Mouse (Mus musculus) forebrain, embryonic 10.5 days (tissue): ENCODE data around the gene Tnfsfm13. TPM values are rescaled to one million over a fixed set of nuclear protein-coding genes. Genes with fewer than 3 reads are reported as not detected.
"Not testable (repeated sequence)": the region's sequence is repeated elsewhere in the genome, so short reads cannot be mapped to it uniquely, and the experiment has no call there.

Experiments
- DNase-seq: peaks from one replicate; pipeline ENCODE4 v3.0.0-alpha.2; 2017; ENCODE audit warnings: low spot score; ENCODE audit errors: extremely low spot score
- H3K27ac ChIP-seq: fragments of 300-500 bp; sonication (generic); 2 replicates; pipeline ENCODE4 v1.5.1; 2016; ENCODE audit warnings: mild to moderate bottlenecking
- H3K27me3 ChIP-seq: fragments of 300-500 bp; sonication (generic); 2 replicates; pipeline ENCODE4 v1.6.1; 2016; ENCODE audit warnings: mild to moderate bottlenecking; ENCODE audit not compliant: poor library complexity, severe bottlenecking
- H3K36me3 ChIP-seq: fragments of 300-500 bp; sonication (generic); replicated peaks from 2 replicates; pipeline ENCODE4 v1.6.1; 2016; ENCODE audit warnings: mild to moderate bottlenecking, moderate library complexity
- H3K4me1 ChIP-seq: fragments of 300-500 bp; sonication (generic); 2 replicates; pipeline ENCODE4 v1.6.1; 2016
- H3K4me3 ChIP-seq: fragments of 300-500 bp; sonication (generic); 2 replicates; pipeline ENCODE4 v1.5.1; 2016; ENCODE audit warnings: mild to moderate bottlenecking, moderate library complexity
- H3K9me3 ChIP-seq: fragments of 300-500 bp; sonication (generic); 2 replicates; pipeline ENCODE4 v1.6.1; 2016; ENCODE audit warnings: mild to moderate bottlenecking, moderate library complexity
- WGBS: fragments of 180-500 bp; shearing (Covaris S2); methylation state at CpG from one replicate; pipeline ENCODE4 v1.1.7; 2016; 5-methylcytosine and 5-hydroxymethylcytosine counted together
- polyA plus RNA-seq: library from polyadenylated mRNA; unstranded; fragments of >200 nt; fragmentation: Nextera tagmentation; extraction: Ambion mirVana; gene quantifications from 2 replicates; pipeline ENCODE4 v1.2.1, GENCODE M21; 2016

Gene Tnfsfm13
- polyA plus RNA-seq, 1 experiment from 2014 or later = 0.55 TPM

DNA sequence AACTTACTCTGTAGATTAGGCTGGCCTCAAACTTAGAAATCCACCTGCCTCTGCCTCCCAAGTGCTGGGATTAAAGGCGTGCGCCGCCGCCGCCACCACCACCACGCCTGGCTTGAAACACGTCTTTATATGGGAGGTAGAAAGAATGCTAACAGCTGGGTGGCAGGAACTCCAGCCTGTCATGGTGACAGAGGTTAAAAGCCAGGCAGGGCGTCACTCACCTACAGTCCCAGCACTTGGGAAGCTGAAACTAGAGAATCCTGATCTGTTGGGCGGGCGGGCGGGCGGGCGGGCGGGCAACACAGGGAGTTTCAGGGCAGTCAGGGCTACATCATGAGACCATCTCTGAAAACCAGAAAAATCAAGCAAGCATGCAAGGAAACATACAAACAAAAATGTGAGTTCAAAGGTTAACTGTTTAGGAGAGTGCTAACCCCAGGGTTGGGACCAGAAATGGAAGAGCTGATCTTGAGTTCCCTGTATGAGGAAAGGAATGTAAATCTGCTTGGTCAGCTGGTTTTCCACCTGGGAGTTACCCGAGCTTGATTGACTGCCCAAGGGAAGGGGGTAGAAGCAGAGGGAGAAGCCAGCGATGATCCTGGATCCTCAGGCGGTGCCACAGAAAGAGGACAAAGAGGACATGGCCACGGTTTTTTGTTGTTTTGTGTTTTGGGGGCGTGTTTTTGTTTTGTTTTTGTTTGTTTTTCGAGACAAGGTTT, 17.2 kb upstream of the Tnfsfm13 start:
- Histone ChIP-seq H3K36me3 (no peaks in the 10 kb centered on the region), H3K4me1 (peaks cover 41% of the 10 kb centered on the region), H3K9me3 (no peaks in the 10 kb centered on the region), H3K27me3 (no peaks in the 10 kb centered on the region), H3K27ac (no peak overlapping the region), H3K4me3 (no peak overlapping the region)
- WGBS = 86% methylated on average over 20 of the region's 20 CpGs
- no peak for DNase-seq

DNA sequence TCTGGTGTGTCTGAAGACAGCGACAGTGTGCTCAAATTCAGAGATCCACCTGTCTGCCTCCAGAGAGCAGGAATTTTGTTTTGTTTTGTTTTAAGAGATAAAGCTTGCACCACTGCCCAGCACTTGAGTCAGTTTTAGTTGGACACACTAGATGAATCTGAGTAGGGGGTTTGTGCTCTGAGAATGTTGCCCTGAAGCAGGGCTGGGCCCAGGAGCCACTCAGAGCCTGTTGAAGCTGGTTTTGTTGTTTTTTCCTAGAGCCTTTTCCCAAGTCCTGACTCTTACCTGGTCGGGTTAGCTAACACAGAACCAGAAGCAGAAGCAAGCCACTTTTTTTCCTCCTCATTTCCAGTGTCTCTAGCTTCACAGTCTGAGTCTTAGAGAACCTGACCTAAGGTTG, 15.2 kb upstream of the Tnfsfm13 start:
- Histone ChIP-seq H3K27me3 (no peaks in the 10 kb centered on the region), H3K4me1 (peaks cover 35% of the 10 kb centered on the region), H3K9me3 (no peaks in the 10 kb centered on the region), H3K27ac (no peak overlapping the region), H3K36me3 (no peaks in the 10 kb centered on the region), H3K4me3 (no peak overlapping the region)
- DNase-seq = no peak
- 78% methylated on average over 2 of the region's 2 CpGs for WGBS

DNA sequence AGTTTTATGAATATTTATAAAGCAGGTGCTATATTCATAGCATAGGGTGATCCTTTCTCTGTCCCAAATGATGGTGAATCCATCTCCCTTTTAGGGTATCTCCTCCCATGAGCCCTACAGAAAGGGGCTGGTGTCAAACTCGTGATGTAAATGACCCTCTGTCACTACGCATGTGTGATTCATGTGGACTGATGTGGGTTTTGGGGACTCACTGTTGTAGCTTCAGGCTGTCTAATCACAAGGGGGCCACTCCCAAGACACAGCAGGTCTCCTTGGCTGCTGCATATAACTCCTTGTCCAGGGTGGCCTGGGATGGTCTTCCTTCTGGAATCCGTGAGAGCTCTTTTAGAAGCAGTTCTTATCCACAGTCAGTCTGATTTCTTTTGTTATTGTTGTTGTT, 14.6 kb upstream of the Tnfsfm13 start:
- no peaks in the 10 kb centered on the region for H3K27me3 ChIP-seq
- no peak overlapping the region for H3K4me3 ChIP-seq
- DNase-seq = no peak
- 82% methylated on average over 3 of the region's 3 CpGs for WGBS
- no peaks in the 10 kb centered on the region for H3K9me3 ChIP-seq
- H3K36me3 ChIP-seq = no peaks in the 10 kb centered on the region
- H3K27ac ChIP-seq = no peak overlapping the region
- peaks cover 29% of the 10 kb centered on the region for H3K4me1 ChIP-seq

DNA sequence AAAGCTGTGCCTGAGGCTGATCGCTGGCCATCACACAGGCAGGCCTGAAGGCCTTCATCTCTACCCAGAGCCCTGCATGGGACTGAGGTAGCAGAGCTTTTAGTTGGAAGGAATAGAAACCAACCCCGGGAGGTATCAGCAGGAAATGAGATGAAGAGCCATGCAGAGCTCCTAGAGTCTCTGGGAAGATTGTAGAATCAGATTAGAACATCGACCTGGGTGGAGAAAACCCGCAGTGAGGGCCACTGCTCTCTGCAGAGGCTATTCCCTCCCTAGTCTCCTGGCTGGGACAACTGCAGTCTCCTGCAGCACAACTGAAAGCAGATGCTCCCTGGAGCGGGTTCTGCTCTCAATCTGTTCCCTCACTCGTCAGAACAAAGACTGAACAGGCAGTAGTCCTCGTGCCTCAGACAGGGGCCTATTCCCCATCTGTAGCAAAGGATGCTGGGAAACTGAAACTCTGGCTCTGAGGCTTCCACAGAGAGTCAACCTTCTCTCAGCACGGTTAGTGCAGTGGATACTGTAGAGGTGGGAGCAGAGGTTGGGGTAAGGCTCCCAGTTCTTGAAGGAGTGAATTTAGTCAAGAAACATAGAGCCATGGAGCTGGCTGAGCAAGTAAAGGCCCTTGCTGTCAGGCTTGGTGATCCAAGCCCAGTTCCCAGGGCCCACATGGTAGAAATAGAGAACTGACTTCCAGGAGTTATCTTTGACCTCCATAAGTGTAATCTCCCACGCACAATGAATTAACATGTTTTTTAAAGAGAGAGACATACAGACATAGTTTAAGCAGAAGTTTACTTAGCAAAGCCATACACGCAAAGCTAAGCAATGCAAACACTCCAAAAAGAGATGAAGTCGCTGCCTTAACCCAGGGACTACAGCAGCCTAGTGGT, 13.9 kb upstream of the Tnfsfm13 start:
- WGBS = 56% methylated on average over 11 of the region's 11 CpGs
- Histone ChIP-seq H3K4me3 (no peak overlapping the region), H3K9me3 (no peaks in the 10 kb centered on the region), H3K27me3 (no peaks in the 10 kb centered on the region), H3K4me1 (peaks cover 23% of the 10 kb centered on the region), H3K36me3 (no peaks in the 10 kb centered on the region), H3K27ac (peak overlapping the region; percentile 48)
- DNase-seq = no peak

DNA sequence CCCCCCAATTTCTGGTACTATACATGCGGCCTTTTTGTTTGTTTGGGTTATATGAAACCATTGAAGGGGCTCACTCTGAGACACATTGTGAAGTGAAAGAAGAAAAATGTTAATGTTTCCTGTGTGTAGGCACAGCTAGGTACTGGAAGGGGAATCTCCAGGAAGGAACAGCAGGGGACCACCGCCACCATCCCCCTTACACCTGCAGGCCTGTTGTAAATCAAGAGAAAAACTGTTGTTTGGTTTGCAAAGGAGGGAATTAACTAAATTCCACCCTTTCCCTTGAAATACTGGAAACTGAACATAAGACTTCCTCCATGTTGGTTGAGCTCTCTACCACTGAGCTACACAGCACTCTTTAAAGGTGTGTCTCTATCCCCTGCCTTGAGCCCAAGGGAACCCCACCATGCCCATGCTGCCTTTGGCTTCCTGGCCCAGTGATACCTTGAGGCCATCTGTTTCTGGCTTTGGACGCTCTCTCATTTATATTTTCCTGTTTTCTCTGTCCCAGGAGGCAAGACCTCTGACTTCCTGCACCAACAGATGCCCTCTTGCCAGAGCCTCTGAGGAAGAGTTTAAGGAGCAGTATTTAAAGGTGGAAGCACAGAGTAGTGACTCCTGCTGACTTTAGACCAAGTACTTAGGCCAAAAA, 12.8 kb upstream of the Tnfsfm13 start:
- Histone ChIP-seq H3K4me1 (peaks cover 17% of the 10 kb centered on the region), H3K27me3 (no peaks in the 10 kb centered on the region), H3K4me3 (no peak overlapping the region), H3K27ac (no peak overlapping the region), H3K36me3 (no peaks in the 10 kb centered on the region), H3K9me3 (no peaks in the 10 kb centered on the region)
- DNase-seq = no peak
- WGBS = 80% methylated on average over 3 of the region's 3 CpGs

DNA sequence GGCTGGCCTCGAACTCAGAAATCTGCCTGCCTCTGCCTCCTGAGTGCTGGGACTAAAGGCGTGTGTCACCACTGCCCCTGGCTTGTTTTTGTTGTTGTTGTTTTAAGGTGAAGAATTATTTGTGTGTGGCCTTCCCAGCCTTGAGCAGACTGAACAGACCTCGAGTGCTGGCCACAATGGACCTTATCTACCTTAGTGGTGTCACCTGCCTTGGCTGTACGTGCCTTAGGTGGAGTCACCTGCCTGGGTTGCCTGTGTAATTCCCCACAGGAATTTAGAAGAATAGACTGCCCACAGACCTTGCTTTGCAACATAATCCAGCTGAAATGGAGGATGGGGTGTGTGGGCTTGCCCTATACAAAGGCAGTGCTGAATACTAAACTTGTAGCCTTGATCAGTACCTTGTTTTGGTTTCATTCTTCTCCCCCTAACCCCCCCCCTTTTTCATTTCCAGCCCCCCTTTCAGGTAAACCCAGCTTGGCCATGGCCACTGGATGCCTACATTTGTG, 12.0 kb upstream of the Tnfsfm13 start:
- DNase-seq = no peak
- H3K27ac ChIP-seq = no peak overlapping the region
- no peaks in the 10 kb centered on the region for H3K27me3 ChIP-seq
- 92% methylated on average over 4 of the region's 4 CpGs for WGBS
- no peaks in the 10 kb centered on the region for H3K9me3 ChIP-seq
- no peaks in the 10 kb centered on the region for H3K36me3 ChIP-seq
- peaks cover 17% of the 10 kb centered on the region for H3K4me1 ChIP-seq
- no peak overlapping the region for H3K4me3 ChIP-seq

DNA sequence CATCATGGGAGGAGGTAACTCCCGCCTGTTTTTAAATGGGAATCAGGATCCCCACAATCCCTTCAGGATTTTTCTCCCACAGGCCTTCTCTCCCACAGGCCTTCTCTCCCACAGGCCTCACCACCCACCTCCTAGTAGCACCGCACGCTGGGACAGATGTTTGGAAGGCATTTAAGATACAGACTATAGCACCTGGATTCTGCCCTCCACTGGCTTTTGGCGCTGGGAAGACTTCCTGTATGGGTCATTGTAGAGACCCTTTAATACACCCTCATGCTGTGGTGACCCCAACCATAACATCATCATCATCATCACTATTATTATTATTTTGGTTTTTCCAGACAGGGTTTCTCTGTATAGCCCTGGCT, 11.6 kb upstream of the Tnfsfm13 start:
- no peak for DNase-seq
- no peaks in the 10 kb centered on the region for H3K27me3 ChIP-seq
- no peaks in the 10 kb centered on the region for H3K9me3 ChIP-seq
- 92% methylated on average over 4 of the region's 4 CpGs for WGBS
- no peak overlapping the region for H3K4me3 ChIP-seq
- no peaks in the 10 kb centered on the region for H3K36me3 ChIP-seq
- H3K27ac ChIP-seq = no peak overlapping the region
- peaks cover 17% of the 10 kb centered on the region for H3K4me1 ChIP-seq

DNA sequence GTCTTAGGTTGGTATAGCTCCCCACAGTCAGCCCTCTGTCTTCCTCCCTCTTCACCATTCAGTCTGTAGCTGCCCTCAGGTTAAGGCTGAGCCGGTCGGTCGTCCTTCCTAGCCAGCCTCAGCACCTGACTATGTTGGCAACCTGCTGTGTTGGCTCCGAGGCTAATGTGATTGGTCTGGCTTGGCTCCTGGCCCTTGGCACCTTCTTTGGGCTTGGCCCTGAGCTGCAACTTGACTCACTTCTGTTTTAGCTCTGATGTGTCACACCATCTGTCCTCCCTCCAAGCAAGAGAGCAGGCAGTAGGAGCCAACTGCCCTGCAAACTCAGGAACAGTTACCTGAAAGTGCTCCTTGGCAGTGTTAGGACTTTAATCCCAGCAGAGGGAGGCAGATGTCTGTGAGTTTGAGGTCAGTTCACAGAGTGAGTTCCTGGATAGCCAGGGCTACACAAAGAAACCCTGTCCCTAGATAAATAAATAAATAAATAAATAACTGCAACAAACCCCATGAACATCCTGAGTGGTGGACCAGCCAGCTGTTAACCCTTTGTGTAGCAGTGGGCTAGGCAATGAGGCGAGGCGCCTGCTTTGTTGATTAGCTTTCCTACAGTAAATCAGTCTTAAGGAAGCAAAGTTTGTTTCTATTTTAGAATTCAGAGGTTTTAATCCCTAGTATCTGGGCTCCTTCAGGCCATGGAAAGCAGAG, 11.0 kb upstream of the Tnfsfm13 start:
- WGBS = 50% methylated on average over 6 of the region's 6 CpGs
- Histone ChIP-seq H3K4me1 (peaks cover 17% of the 10 kb centered on the region), H3K36me3 (no peaks in the 10 kb centered on the region), H3K9me3 (no peaks in the 10 kb centered on the region), H3K27me3 (no peaks in the 10 kb centered on the region), H3K27ac (no peak overlapping the region), H3K4me3 (no peak overlapping the region)
- no peak for DNase-seq

DNA sequence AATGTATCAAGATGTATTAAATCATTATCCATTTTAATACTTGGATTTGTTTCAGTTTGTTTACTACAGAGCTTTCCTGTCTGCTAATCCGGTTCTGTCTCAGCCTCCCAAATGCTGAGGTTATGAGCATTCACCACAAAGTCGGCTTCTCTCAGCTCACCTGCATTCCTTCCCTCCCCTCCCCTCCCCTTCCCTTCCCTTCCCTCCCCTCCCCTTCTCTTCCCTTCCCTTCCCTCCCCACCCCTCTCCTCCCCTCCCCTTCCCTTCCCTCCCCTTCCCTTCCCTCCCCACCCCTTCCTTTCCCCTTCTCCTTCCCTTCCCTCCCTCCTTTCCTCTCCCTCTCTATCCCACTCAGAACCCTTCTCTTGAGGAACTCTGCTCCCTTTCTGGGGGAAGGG, 8.7 kb upstream of the Tnfsfm13 start:
- WGBS = 58% methylated on average over 2 of the region's 2 CpGs
- Histone ChIP-seq H3K27ac (no peak overlapping the region), H3K4me1 (peaks cover 13% of the 10 kb centered on the region), H3K27me3 (no peaks in the 10 kb centered on the region), H3K9me3 (no peaks in the 10 kb centered on the region), H3K36me3 (no peaks in the 10 kb centered on the region), H3K4me3 (no peak overlapping the region)
- DNase-seq = no peak

DNA sequence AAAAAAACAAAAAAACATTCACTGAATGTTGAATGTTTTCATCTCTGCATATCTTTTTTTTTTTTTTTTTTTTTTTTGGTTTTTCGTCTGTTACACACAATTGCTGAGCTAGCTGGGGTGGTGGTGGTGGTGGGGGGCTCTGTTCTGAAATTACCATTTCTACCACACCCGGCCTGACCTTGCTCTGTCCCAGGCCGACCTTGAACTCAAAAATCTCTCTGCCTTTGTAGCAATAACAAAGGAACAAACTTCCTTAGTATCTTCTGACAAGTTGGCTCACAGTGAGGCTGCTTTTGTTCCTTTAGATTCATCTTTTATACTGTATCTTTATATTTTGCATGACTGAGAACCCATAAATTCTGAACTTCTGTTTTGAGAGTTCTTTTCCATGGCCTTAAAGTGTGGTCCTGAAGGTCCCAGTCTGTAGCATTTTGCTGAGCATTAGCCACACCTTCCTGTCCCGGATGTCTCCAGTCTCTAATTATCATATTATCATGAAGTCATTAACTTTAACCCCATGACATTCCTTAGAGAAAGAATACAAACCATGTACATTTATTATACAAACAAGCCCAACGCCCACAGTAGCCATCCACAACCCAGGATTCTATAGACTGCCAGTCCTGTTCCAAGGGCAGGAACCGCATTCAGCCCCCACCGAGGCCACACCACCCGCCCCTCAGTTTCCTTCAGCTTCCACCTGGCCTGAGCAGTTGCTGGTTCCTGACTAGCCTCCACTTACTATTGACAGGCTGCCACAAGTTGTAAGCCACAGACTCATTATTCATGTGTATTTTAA, 8.1 kb upstream of the Tnfsfm13 start:
- 0 out of 2 replicates have a peak, but pooled peaks cover 7% of the 10 kb centered on the region for H3K4me1 ChIP-seq
- WGBS = 75% methylated on average over 8 of the region's 8 CpGs
- H3K27ac ChIP-seq = no peak overlapping the region
- H3K36me3 ChIP-seq = no peaks in the 10 kb centered on the region
- no peaks in the 10 kb centered on the region for H3K9me3 ChIP-seq
- H3K27me3 ChIP-seq = no peaks in the 10 kb centered on the region
- DNase-seq = no peak
- H3K4me3 ChIP-seq = no peak overlapping the region

DNA sequence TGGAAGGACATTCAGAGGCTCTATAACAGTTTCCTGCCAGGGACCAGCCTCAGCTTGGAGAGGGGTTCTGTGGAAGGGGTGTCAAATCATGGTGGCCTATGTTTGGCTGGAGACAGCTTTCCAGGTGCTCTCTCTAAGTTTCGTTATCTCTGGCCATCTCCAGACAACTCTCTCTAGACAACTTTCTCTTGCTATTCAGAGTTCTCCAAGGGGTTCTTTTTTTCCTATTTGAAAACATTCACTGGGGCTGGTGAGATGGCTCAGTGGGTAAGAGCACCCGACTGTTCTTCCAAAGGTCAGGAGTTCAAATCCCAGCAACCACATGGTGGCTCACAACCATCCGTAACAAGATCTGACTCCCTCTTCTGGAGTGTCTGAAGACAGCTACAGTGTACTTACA, 7.5 kb upstream of the Tnfsfm13 start:
- H3K4me3 ChIP-seq, H3K27me3 ChIP-seq, H3K4me1 ChIP-seq, H3K9me3 ChIP-seq, H3K36me3 ChIP-seq, H3K27ac ChIP-seq, DNase-seq: not testable (repeated sequence)
- 78% methylated on average over 3 of the region's 3 CpGs for WGBS

DNA sequence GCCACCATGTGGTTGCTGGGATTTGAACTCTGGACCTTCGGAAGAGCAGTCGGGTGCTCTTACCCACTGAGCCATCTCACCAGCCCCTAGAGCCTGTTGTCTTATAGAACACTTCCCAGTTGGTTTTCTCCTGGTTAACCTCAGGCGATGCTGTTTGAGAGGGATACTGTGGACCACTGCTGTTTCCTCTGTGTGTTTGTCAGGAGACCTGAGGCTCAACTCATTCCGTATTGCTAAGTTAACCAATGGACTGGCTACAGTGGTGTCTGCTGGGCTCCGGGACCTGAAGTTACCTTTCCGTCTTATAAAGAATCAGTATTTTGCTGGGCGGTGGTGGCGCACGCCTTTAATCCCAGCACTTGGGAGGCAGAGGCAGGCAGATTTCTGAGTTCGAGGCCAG, 7.0 kb upstream of the Tnfsfm13 start:
- H3K27me3 ChIP-seq, H3K27ac ChIP-seq, H3K9me3 ChIP-seq, DNase-seq, H3K4me3 ChIP-seq, H3K36me3 ChIP-seq, H3K4me1 ChIP-seq: not testable (repeated sequence)
- WGBS = 95% methylated on average over 10 of the region's 10 CpGs
